Mouse (Mus musculus): ENCODE measurements around the gene Zfp317. TPM values are rescaled to one million over a fixed set of nuclear protein-coding genes. Genes with fewer than 3 reads are reported as not detected.
"Not testable (repeated sequence)": the region's sequence is repeated elsewhere in the genome, so short reads cannot be mapped to it uniquely, and the experiment has no call there.

The Zfp317 gene
- polyA plus RNA-seq, 1 experiment from 2014 or later: 42.0 TPM

GRCm38 (mm10) chr9:19694898-19695379 is 73.0 kb downstream of the Zfp317 start:
- not testable (repeated sequence) for H3K4me2 ChIP-seq; ATAC-seq (ENCODE audit: low FRiP score); H3K27ac ChIP-seq (ENCODE audit: low read depth, low read length); H3K9ac ChIP-seq (ENCODE audit: low read length); H3K36me3 ChIP-seq (ENCODE audit: control insufficient read depth, insufficient read depth, low read length); DNase-seq (ENCODE audit: low spot score, missing footprints); H3K4me1 ChIP-seq (ENCODE audit: control insufficient read depth, insufficient read depth, low read length); H3K4me3 ChIP-seq (ENCODE audit: low read depth, low read length); H3K9me3 ChIP-seq (ENCODE audit: control insufficient read depth, low read length); H3K27me3 ChIP-seq (ENCODE audit: control insufficient read depth, insufficient read depth, low read length)
- WGBS: 66% methylated on average over 9 of the region's 9 CpGs

Other genes starting within 250 kb of the Zfp317 start
- not detected in 2 replicates for gene Olfr847, start 243.4 kb upstream of the Zfp317 start, polyA plus RNA-seq (2014; fragmentation: Nextera tagmentation; extraction: Ambion mirVana)
- not detected in 2 replicates for gene Olfr849, start 181.8 kb upstream of the Zfp317 start, polyA plus RNA-seq (2014; fragmentation: Nextera tagmentation; extraction: Ambion mirVana)
- not detected in 2 replicates for gene Olfr850, start 143.9 kb upstream of the Zfp317 start, polyA plus RNA-seq (2014; fragmentation: Nextera tagmentation; extraction: Ambion mirVana)
- not detected in 2 replicates for gene Olfr851, start 128.8 kb upstream of the Zfp317 start, polyA plus RNA-seq (2014; fragmentation: Nextera tagmentation; extraction: Ambion mirVana)
- gene Olfr853, start 81.0 kb upstream of the Zfp317 start, polyA plus RNA-seq (2014; fragmentation: Nextera tagmentation; extraction: Ambion mirVana): not detected in 2 replicates
- gene Olfr854, start 54.7 kb upstream of the Zfp317 start, polyA plus RNA-seq (2014; fragmentation: Nextera tagmentation; extraction: Ambion mirVana): not detected in 2 replicates
- gene Olfr855, start 39.5 kb upstream of the Zfp317 start, polyA plus RNA-seq (2014; fragmentation: Nextera tagmentation; extraction: Ambion mirVana): not detected in 2 replicates
- not detected in 2 replicates for gene Olfr857, start 87.3 kb downstream of the Zfp317 start, polyA plus RNA-seq (2014; fragmentation: Nextera tagmentation; extraction: Ambion mirVana)
- gene Olfr58, start 158.2 kb downstream of the Zfp317 start, polyA plus RNA-seq (2014; fragmentation: Nextera tagmentation; extraction: Ambion mirVana): not detected in 2 replicates
- gene Olfr859, start 182.8 kb downstream of the Zfp317 start, polyA plus RNA-seq (2014; fragmentation: Nextera tagmentation; extraction: Ambion mirVana): not detected in 2 replicates
- gene Olfr860, start 227.6 kb downstream of the Zfp317 start, polyA plus RNA-seq (2014; fragmentation: Nextera tagmentation; extraction: Ambion mirVana): not detected in 2 replicates

Measured in midbrain, embryonic 11.5 days (tissue).